Mouse (Mus musculus) liver, adult 2 months (tissue): Measurements from ENCODE around the gene Smg9. TPM values are rescaled to one million over a fixed set of nuclear protein-coding genes. Genes with fewer than 3 reads are reported as not detected.
"Not testable (repeated sequence)": the region's sequence is repeated elsewhere in the genome, so short reads cannot be mapped to it uniquely, and the experiment has no call there.

Experiments
- DNase-seq: peaks from one replicate; pipeline ENCODE4 v3.0.0-alpha.2; 2011; ENCODE audit warnings: low read depth, low spot score; ENCODE audit errors: extremely low read depth
- H3K27ac ChIP-seq: fragments of 200-500 bp; replicated peaks from 2 replicates; pipeline ENCODE4 v1.5.1; 2012; ENCODE audit warnings: low read depth, mild to moderate bottlenecking, control low read depth, inconsistent platforms, low read length; ENCODE audit not compliant: insufficient read depth
- H3K27me3 ChIP-seq: fragments of 200-500 bp; 2 replicates; pipeline ENCODE4 v1.6.1; 2012; ENCODE audit warnings: mild to moderate bottlenecking, moderate library complexity, low read length, inconsistent platforms; ENCODE audit not compliant: control insufficient read depth, insufficient read depth
- H3K36me3 ChIP-seq: fragments of 200-500 bp; 2 replicates; pipeline ENCODE4 v1.6.1; 2012; ENCODE audit warnings: low read length, inconsistent platforms; ENCODE audit not compliant: control insufficient read depth, insufficient read depth
- H3K4me1 ChIP-seq: fragments of 200-500 bp; 2 replicates; pipeline ENCODE4 v1.6.1; 2011; ENCODE audit warnings: low read length; ENCODE audit not compliant: control insufficient read depth, insufficient read depth
- H3K4me3 ChIP-seq: fragments of 200-500 bp; 2 replicates; pipeline ENCODE4 v1.5.1; 2011; ENCODE audit warnings: low read depth, mild to moderate bottlenecking, control low read depth, low read length, moderate library complexity; ENCODE audit not compliant: insufficient read depth
- H3K79me2 ChIP-seq: fragments of 200-500 bp; 2 replicates; pipeline ENCODE4 v1.6.1; 2012; ENCODE audit warnings: inconsistent platforms, mild to moderate bottlenecking, low read length, moderate library complexity; ENCODE audit not compliant: control insufficient read depth, insufficient read depth
- H3K9ac ChIP-seq: fragments of 200-500 bp; 2 replicates; pipeline ENCODE4 v1.6.1; 2012; ENCODE audit warnings: low read depth, mild to moderate bottlenecking, control low read depth, inconsistent platforms, low read length
- CTCF ChIP-seq: fragments of 200-500 bp; IDR thresholded peaks from 2 replicates; pipeline ENCODE4 v1.5.1; 2011; ENCODE audit warnings: low read depth, low read length, control low read depth
- POLR2A ChIP-seq: fragments of 200-500 bp; IDR thresholded peaks from 2 replicates; pipeline ENCODE4 v1.6.1; 2011; ENCODE audit warnings: low read length, control low read depth; ENCODE audit not compliant: insufficient read depth; ENCODE audit errors: extremely low read depth
- WGBS: fragments of 180-500 bp; shearing (Covaris S2); methylation state at CpG from one replicate; pipeline ENCODE4 v1.1.7; 2018; 5-methylcytosine and 5-hydroxymethylcytosine counted together
- polyA plus RNA-seq: library from polyadenylated mRNA; depleted of rRNA; stranded (reverse); fragments of >200 nt; gene quantifications from 2 replicates; pipeline ENCODE4 v1.2.3, GENCODE M21; 2012
- total RNA-seq: library from RNA; depleted of rRNA; stranded (reverse); fragments of >200 nt; gene quantifications from 2 replicates; pipeline ENCODE4 v1.2.3, GENCODE M21; 2014

Gene Smg9
- total and polyA plus RNA-seq, 2 experiments = 3.7 to 17.8 TPM

- no peak overlapping the region for H3K9ac ChIP-seq
- TF ChIP-seq CTCF (no peak), POLR2A (no peak)
- 98% methylated on average over 8 of the region's 8 CpGs for WGBS
- no peaks in the 10 kb centered on the region for H3K36me3 ChIP-seq
- no peak overlapping the region for H3K27ac ChIP-seq
- H3K4me1 ChIP-seq = peaks cover 4% of the 10 kb centered on the region; the same call in 1 of the 2 replicates
- H3K79me2 ChIP-seq = peaks cover 3% of the 10 kb centered on the region; the same call in 1 of the 2 replicates
- no peak for DNase-seq
- no peaks in the 10 kb centered on the region for H3K27me3 ChIP-seq
- no peak overlapping the region for H3K4me3 ChIP-seq
These were observed 980 bp upstream of the Smg9 start for GRCm38 (mm10) chr7:24398364-24398913.

- Histone ChIP-seq H3K9ac (peak overlapping the region; percentile 60), H3K27me3 (no peaks in the 10 kb centered on the region), H3K4me1 (peaks cover 4% of the 10 kb centered on the region; the same call in 1 of the 2 replicates), H3K36me3 (no peaks in the 10 kb centered on the region), H3K79me2 (peaks cover 3% of the 10 kb centered on the region; the same call in 1 of the 2 replicates), H3K27ac (peak overlapping the region; percentile 36), H3K4me3 (peak overlapping the region; percentile 83)
- TF ChIP-seq POLR2A (no peak), CTCF (no peak)
- DNase-seq = no peak
- WGBS = 4% methylated on average over 3 of the region's 3 CpGs
These were observed 648 bp downstream of the Smg9 start for GRCm38 (mm10) chr7:24400082-24400452.

GRCm38 (mm10) chr7:24400489-24400888 is 1.1 kb downstream of the Smg9 start:
- H3K9ac ChIP-seq, H3K27ac ChIP-seq: not testable (repeated sequence)

GRCm38 (mm10) chr7:24402851-24403250 is 3.4 kb downstream of the Smg9 start:
- WGBS = 98% methylated on average over 9 of the region's 9 CpGs

More at GRCm38 (mm10) chr7:24400489-24400888, 1.1 kb downstream of the Smg9 start:
- 98% methylated on average over 4 of the region's 4 CpGs for WGBS
- not testable (repeated sequence) for H3K79me2 ChIP-seq, H3K36me3 ChIP-seq, H3K4me3 ChIP-seq, H3K27me3 ChIP-seq, DNase-seq, H3K4me1 ChIP-seq

GRCm38 (mm10) chr7:24405649-24406048 is 6.2 kb downstream of the Smg9 start:
- H3K4me3 ChIP-seq = no peak overlapping the region
- no peaks in the 10 kb centered on the region for H3K27me3 ChIP-seq
- no peak overlapping the region for H3K9ac ChIP-seq
- H3K4me1 ChIP-seq = no peaks in the 10 kb centered on the region
- peaks cover 3% of the 10 kb centered on the region; the same call in 1 of the 2 replicates for H3K79me2 ChIP-seq
- no peak for TF ChIP-seq POLR2A
- TF ChIP-seq CTCF = no peak
- no peak for DNase-seq
- 96% methylated on average over 13 of the region's 13 CpGs for WGBS
- H3K36me3 ChIP-seq = no peaks in the 10 kb centered on the region
- H3K27ac ChIP-seq = no peak overlapping the region

More at GRCm38 (mm10) chr7:24402851-24403250, 3.4 kb downstream of the Smg9 start:
- no peaks in the 10 kb centered on the region for H3K36me3 ChIP-seq
- DNase-seq = no peak
- peaks cover 3% of the 10 kb centered on the region; the same call in 1 of the 2 replicates for H3K79me2 ChIP-seq
- H3K9ac ChIP-seq = no peak overlapping the region
- H3K27me3 ChIP-seq = no peaks in the 10 kb centered on the region
- peaks cover 4% of the 10 kb centered on the region; the same call in 1 of the 2 replicates for H3K4me1 ChIP-seq
- H3K4me3 ChIP-seq = no peak overlapping the region
- H3K27ac ChIP-seq = no peak overlapping the region
- no peak for TF ChIP-seq POLR2A
- TF ChIP-seq CTCF = peak; percentile 51

GRCm38 (mm10) chr7:24406528-24407344 is 7.3 kb downstream of the Smg9 start:
- Histone ChIP-seq H3K4me3 (no peak overlapping the region), H3K9ac (no peak overlapping the region), H3K4me1 (no peaks in the 10 kb centered on the region), H3K36me3 (no peaks in the 10 kb centered on the region), H3K79me2 (no peaks in the 10 kb centered on the region), H3K27me3 (no peaks in the 10 kb centered on the region), H3K27ac (no peak overlapping the region)
- WGBS = 41% methylated on average over 5 of the region's 5 CpGs
- DNase-seq = peak; percentile 55
- TF ChIP-seq POLR2A (no peak), CTCF (peak; percentile 73)
